Mouse (Mus musculus): ENCODE data around the gene Ifngr1.

The Ifngr1 gene

GRCm38 (mm10) chr10:19639630-19640029 is 47.9 kb downstream of the Ifngr1 start:
- no peak for DNase-seq (ENCODE audit: low read depth in 2 of 2, low spot score in 2 of 2)

GRCm38 (mm10) chr10:19645119-19645518 is 53.4 kb downstream of the Ifngr1 start:
- DNase-seq (ENCODE audit: low read depth in 2 of 2, low spot score in 2 of 2): no peak

GRCm38 (mm10) chr10:19657426-19657825 is 65.7 kb downstream of the Ifngr1 start:
- DNase-seq (ENCODE audit: low read depth in 2 of 2, low spot score in 2 of 2): no peak

Measured in CD8-positive naive resting alpha-beta T cell, adult 2 months (primary cell).